Mouse (Mus musculus): ENCODE results near the gene Steap3.
"Not testable (repeated sequence)": the region's sequence is repeated elsewhere in the genome, so short reads cannot be mapped to it uniquely, and the experiment has no call there.

Gene Steap3

DNA sequence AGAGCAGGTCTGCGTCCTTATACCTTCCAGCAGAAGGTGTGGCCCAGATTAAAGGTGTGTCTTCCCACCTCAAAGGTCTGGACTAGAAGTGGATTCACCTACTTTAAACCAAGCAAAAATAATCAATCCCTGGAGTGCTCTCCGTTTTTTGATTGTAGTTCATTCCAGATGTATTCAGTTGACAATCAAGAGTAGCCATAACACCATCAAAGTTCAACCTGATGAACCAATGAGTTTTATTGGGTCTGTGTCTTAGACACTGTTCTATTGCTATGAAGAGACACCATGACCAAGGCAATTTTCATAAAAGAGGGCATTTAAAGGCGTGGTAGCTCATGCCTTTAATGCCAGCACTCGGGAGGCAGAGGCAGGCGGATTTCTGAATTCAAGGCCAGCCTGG lies at the start of gene Steap3:
Gene Steap3, minus strand, starts transcription at position 101 of the 400 bp plus-strand sequence.
- no peak for DNase-seq (ENCODE audit: low read depth)

DNA sequence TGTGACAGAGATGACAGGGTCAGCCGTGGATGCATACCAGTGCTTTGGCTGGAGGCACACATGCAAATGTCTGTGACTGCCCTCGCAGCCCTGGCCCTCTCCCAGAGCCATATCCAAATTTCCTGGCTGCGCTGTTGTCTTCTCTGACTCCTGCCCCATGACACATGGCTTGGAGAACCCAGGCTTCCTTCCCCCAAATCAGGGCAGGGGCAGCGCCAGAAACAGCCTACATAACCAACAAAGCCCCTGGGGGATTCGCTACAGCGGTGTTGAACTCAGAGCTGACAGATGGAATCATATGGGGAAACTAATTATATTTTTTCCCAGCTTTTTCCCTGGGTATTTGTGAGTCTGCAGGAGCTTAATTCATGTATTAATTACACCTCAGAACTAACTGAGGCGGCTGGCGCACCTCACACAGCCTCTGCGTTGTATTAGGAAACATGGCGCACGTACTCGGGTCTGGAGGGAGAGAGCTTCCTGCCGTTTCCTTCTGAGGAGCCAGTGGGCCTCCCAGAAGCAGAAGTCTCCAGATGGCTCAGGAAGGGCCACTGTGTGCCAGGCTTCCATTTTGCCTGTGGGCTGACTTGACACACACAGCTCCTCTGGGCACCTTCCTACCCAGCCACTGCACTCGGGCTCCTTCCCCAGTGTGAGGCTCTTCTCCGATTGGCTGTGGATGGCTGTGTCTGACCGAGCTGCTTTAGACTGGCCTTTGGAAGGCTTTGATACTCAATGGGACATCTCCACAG lies 48.9 kb upstream of the Steap3 start:
- DNase-seq (ENCODE audit: low read depth): no peak

DNA sequence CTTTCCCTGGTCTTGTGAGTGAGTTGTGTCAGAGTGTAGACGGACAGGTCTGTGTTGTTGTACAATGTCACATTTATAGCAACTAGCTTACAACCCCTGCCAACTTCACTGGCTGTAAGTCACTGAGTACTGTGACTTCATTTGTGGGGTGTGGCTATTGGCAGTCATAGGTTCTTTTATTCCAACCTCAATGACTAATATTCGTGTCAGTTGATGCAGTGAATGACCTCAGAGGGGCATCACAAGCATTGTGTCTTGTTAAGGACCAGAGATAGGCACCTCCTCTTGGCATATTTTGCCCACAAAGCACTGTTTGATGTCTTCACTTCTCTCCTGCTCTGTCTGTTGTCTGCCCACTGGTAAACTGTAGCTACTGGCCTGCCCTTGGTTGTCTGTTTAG lies 33.3 kb upstream of the Steap3 start:
- DNase-seq (ENCODE audit: low read depth): peak; percentile 15

DNA sequence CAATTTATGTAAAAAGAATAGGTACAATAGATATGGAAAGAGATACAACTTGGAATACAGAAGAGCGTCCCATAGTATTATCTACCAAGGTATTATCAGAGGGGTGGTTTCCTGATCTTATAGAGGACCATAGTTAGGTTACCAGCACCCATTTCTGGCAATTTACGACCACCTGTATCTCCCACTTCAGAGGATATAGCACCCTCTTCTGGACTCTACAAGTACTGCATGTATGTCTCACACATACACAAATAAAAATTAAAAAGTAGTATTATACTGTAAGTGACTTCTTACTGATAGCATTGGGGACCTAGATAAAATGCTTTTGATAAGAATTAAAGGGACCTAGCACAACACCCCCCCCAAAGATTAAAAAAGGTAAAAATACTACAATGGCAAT lies 24.4 kb upstream of the Steap3 start:
- no peak for DNase-seq (ENCODE audit: low read depth)

DNA sequence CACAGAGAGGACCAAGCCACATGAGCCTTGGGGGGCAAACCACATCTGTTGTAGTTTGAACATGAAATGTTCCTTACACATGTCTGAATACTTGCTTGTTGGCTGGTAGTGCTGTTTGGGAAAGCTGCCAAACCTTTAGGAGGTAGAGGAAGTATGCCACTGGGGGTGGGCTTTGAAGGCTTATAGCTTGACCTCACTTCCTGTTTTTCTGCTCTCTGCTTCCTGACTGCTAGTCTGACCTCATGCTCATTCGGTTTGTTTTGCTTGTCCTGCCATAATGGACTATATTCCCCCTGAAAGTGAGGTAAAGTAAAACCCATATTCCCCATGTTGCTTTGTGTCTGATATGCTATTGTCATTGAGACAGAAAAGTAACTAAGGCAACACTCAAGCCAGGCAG lies 21.3 kb upstream of the Steap3 start:
- DNase-seq (ENCODE audit: low read depth): peak; percentile 59

DNA sequence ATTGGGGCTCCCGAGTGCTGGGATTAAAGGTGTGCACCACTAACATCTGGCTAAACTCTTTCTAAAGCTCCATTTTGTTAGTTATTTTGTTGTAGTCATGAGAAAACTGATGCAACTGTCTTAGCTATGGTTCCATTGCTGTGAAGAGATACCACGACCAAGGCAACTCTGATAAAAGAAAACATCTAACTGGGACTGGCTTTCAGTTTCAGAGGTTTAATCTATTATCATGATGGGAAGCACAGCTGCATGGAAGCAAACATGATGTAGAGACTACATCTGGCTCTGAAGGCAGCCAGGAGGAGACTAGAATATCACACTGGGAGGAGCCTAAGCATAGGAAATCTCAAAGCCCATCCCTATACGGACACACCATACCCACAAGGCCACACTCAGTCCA lies 19.2 kb upstream of the Steap3 start:
- no peak for DNase-seq (ENCODE audit: low read depth)

DNA sequence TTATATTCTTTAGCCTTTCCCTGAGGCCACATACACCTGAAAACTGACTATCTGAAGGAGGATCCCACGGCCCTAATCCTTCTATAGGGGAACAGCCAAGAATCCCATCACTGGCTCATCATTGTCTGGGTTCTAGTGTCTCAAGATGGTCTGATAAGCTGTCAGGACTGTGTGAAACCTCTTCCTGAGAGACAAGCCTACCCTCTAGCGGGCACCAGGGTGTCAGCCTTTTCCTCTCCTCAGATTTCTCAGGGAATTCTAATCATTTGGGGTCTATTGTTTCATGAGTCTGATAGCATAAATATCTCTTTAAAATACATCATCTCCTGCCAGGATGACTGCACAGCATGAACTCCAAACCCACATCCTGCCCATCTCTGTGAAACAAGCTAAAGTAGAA lies 17.3 kb upstream of the Steap3 start:
- DNase-seq (ENCODE audit: low read depth): peak; percentile 72

DNA sequence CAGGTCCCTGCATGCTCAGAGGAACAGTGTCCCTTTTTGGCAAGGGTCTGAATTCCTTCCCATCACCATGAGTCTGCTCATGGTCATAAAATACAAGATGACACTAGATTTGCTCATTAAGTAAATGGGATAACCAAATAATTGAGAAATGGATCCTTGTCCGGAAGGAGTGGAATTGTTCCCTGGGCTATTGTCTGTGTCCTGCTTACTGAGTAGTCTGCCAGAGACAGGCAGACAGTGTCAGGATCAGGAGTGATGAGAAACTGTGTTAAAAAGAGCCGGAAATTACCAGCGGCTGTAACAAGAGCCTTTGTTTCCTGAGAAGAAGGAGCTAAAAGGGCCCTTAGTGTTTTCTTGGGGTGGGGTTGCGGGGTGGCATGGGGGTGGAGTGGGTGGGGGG lies 15.2 kb upstream of the Steap3 start:
- DNase-seq (ENCODE audit: low read depth): no peak

DNA sequence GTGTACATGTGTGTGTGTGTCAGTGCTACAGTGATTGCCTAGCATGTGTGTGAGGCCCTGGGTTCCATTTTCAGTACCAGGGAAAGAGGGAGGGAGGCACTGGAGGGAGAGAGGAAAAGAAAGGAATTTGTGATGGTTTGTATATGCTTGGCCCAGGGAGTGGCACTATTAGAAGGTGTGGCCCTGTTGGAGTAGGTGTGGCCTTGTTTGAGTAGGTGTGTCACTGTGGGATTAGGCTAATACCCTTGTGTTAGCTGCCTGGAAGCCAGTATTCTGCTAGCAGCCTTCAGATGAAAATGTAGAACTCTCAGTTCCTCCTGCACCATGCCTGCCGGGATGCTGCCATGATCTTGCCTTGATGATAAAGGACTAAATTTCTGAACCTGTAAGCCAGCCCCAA lies 3.6 kb upstream of the Steap3 start:
- not testable (repeated sequence) for DNase-seq (ENCODE audit: low read depth)

DNA sequence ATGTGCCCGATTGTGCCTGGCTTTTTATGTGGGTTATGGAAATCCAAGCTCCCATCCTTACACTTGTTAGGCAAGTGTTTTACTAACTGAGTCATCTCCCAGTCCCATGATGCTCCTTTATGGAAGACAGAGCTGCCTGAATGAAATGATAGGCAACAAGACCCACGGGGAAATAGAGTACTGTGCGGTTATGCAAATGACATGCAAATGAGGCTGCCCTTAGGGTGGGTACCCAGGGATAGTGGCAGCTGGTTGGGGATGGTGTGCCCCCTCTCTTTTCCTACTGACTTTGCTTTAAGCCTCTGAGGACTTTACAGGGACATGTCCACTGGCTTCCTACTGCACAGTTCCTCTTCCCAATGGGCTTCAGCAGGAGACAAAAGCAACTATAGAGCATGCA lies 2.7 kb upstream of the Steap3 start:
- no peak for DNase-seq (ENCODE audit: low read depth)

DNA sequence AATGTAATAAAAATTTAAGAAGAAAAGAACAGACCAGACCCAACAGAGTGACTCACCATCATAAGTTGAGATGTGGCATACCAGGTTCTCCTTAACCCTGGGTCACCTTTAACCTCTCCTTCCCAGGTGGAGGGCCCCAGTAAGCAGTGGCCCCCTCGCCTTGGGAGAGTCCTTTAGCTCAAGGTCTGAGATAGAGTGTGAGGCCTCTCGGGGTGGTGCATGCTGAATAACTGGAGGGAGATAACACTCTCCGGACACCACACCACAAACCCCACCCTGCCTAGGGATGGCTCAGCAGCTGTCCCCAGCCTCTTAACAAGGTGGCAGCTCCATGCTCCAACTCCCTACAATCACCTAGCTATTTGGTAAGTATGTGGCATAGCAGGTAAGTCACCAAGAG lies 1.6 kb downstream of the Steap3 start:
- DNase-seq (ENCODE audit: low read depth): no peak

DNA sequence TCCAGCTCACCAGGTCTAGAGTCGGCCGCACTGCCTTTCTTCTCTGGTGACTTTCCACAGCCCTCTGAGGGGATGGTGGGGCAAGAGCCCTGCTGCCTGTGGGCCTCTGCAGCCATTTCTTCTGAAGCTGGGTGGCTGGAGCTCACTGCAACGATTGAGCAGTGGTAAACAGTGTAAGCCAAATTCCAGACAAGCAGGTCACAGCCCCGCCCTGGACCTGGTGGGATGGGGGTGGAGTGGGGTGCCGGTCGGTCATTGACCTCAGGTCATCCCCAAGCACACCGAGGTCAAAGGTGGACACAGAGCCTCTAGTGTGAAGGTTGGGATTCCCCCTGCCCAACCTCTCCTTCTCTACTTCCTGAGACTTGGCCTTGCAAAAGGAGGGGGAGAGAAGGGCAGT lies 2.4 kb downstream of the Steap3 start:
- no peak for DNase-seq (ENCODE audit: low read depth)

DNA sequence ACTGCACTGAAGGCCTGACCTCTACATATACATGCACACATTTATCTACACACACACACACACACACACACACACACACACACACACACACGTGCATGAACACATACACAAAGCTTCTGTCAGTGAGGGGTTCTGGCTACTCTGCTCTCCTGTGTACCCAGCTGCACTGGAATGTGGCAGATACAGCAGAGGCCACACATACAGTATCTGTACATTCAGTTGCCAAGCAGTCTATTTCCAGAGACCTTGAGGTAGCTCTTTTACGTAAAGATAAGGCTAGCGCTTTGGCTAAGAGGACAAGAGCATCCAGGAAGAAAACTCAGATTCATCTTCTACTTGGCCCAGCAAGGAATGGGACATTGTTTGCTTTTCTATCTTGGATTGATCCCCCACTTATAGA lies 4.9 kb downstream of the Steap3 start:
- DNase-seq (ENCODE audit: low read depth): no peak

DNA sequence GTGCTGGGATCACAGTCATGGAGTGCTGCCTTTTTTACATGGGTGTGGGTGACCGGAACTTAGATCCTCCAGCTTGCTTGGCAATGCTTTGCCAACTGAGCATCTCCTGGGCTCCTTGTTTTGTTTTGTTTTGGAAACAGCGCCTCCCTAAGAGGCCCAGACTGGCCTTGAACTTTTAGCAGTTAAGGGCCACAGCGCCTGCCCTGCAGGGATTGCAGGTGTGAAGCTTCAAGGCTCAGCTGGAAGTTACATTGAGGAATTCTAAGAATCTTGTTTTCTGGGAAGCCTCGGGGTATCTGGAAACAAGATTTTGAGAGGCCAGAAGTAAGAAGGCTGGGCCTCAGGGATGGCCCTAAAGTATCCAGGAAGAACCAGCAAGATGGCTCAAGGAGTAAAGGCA lies 6.0 kb downstream of the Steap3 start:
- DNase-seq (ENCODE audit: low read depth): no peak

DNA sequence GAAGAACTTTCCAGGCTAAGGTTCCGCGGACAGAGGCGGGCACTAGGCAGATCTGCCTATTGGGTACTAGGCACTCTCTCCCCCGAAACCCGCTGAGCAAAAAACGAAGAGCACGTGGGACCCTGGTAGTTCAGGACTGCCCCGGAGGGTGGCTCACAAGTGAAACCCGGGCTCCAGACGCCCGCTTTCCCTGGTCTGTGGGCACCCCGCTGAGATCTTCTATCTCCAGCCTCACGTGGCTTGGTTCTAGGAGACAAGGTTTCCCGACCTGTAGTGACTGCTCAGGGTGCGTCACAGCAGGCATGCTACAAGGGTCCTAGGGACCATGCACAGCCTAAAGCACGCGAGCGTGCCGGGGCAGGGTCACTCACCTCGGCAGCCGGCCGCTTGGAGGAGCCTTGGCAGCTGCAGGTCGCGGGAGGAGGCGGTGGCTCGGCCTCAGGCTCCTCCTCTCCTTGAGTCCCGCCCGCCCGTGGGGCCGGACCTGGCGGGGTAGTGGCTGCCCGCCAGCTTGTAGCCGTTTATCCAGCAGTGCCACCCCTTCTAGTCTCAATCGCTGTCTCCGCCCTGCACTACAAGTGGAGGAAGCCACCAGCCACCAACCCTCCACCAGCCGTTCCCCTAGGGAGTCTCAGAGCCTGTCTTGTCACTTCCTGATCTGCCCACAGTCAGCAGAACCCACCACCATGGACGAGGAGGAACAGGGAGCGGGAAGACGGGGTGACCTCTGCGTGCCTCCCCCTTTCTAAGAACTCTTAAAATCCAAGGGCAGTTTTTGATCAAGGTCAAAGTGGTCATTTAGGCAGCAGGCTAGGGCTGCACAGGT lies 7.4 kb downstream of the Steap3 start:
- DNase-seq (ENCODE audit: low read depth): peak; percentile 95

DNA sequence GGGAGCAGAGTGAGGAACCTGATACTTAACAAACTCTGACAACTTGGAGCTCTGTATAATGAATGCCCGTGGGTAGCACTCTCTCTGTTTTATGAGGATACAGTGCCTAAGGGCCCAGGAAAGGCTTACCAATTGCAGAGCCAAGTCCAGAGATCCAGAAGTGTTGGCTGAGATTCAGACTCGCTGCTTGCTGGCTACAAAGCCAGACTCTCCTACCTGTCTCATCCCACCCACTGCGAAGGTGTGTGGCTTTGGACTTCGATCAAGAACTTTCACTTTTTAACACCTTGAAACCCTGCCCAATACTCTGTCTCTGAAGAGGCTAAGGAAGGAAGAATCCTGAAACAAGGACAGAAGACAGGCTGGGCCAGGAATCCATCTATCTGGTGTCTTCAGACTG lies 9.3 kb downstream of the Steap3 start:
- peak; percentile 56 for DNase-seq (ENCODE audit: low read depth)

DNA sequence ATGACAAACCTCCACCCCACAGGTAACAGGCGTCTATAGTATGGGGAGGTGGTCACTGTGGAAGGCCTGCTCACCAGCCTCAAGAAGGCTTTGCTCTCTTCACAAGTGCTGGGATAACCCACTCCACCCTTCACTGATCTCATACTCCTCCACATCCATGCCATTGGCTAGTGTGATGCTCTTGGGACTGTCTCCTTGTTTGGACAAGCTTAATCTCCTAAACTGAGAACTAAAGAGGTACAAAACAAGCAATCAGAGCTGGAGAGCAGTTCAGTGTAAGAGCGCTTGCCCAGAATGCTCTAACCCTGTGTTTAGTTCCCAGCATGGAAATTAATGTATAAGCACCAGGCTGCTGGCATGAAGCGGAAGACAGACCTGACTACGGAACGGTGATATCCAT lies 11.3 kb downstream of the Steap3 start:
- no peak for DNase-seq (ENCODE audit: low read depth)

DNA sequence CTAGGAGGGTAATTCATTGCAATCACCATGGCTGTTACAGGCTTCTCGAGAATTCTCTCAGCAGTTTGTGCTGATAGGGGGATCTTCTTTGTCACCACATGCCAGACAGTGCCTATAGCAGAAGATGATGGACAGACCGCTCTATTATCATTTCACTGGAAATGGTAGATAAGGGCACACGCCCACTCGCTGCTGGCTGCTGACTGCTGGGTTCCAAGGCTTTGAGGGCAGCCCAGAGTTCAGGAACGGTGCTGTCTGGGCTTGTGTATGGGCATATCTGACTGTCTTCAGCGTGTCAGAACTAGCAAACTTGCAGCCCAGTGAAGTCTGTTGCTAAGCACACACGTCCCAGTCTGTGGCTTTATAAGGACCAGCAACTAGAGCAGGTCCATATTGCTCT lies 13.3 kb downstream of the Steap3 start:
- no peak for DNase-seq (ENCODE audit: low read depth)

DNA sequence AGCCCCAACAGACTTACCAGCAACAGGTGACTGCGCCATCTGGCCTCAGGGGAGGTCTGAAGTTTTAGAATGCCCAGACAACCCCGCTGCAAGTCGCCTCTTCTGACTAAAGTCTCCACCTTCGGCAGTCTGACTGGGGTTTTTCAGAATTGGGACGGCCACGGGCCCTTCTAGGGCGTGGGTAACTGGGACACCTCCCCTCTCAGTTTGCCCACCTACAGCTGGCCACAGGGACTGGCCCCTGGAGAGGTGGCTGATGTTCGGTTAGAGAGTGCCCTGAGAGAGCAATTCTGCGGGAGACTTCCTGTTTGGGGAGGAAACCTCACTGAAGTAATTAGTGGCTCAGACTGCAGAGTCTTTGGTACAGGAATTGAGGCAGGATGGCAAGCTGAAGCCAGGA lies 13.8 kb downstream of the Steap3 start:
- peak; percentile 76 for DNase-seq (ENCODE audit: low read depth)

DNA sequence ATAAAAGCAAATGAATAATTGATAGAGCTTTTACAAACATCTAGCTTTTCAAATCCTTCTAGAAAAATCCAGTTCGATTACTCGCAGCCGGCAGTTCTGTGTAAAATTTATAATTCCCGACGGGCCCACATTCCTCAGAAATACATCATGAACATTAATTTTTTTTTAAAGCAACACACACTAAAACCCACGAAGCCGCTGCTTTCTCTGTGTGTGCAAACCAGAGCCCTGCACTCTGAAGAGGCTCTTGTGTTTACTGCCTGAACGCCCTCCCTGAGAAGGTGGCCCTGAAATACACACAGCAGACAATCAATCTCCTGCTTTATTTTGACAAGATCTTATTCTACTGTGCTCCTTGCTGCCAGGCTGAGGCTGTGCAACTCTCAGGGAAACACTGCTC lies 14.3 kb downstream of the Steap3 start:
- DNase-seq (ENCODE audit: low read depth): peak; percentile 76

DNA sequence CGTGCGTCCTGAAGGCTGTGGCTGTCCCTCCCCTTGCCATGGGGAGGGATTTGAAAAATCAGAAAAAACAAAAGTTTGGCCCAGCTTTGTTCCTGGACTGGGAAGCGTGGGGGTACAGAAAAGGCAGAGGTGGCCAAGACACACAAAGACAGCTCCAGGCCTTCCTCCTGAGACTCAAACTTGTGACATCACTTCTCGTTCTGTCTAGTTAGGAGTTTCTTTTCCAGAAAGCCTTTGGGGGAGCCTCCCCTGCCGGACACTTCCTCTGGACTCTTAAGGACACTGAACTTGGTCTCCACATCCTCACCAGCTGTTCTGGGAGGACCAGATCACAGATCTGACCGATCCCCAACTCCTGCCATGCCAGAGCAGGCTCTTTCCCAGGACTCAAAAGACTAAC lies 18.8 kb downstream of the Steap3 start:
- no peak for DNase-seq (ENCODE audit: low read depth)

DNA sequence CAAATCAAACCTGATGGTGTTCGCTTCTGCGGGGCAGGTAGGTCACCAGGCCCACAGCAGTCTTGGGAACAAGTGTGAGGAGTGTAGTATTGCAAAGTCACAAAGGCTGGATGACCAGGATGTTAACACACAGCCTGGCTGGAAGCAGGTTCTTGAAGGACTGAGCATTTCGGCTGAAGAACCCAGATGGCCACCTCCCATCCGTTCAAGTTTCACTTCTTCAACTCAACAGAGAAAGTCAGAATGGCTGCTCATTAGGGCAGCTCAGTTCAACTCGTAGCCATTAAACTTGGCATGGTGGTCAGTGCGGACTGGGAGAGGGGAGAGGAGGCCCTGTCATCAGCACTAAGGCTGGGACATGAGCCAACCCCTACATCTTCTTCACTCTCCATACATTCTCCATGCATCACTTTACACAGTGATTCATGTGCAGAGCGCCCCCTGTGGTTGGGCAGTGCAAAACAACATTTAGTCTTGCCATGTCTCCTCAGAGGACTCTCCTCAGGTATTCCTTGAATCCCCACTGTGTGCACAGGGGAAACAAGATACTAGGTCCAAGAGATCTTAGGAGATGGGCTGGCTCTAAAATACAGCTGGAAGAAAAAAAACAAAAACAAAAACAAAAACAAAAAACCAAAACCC lies 19.9 kb downstream of the Steap3 start:
- no peak for DNase-seq (ENCODE audit: low read depth)

DNA sequence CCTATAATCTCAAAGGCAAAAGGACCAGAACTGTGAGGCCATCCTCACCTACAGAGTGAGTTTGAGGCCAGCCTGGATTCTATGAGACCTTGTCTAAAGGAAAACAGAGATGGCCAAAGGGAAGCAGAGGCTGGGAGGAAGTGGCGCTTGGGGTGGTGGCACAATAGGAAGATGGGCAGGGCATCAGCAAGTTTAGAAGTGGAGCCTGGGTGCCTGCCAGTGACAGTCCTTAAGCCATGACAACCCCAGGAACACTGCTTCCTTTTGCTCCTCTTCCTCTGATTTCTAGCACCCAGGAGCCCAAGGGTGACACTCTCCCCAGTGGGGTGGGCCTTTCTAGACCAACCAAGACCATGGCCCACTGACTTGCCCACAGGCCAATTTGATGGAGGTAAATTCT lies 21.3 kb downstream of the Steap3 start:
- DNase-seq (ENCODE audit: low read depth): no peak
